Mouse (Mus musculus): ENCODE measurements around the gene Rerg. TPM values are rescaled to one million over a fixed set of nuclear protein-coding genes. Genes with fewer than 3 reads are reported as not detected.

Rerg gene
- total RNA-seq, 2 experiments from 2014 or later = 144 to 165 TPM

- no peak for DNase-seq
Observed at GRCm38 (mm10) chr6:137163061-137163460, 7.2 kb downstream of the Rerg start.

GRCm38 (mm10) chr6:137162481-137162880 lies 7.8 kb downstream of the Rerg start:
- no peak for DNase-seq

- DNase-seq = no peak
Observed at GRCm38 (mm10) chr6:137161491-137162088, 8.7 kb downstream of the Rerg start.

GRCm38 (mm10) chr6:137159372-137159926 lies 10.8 kb downstream of the Rerg start:
- DNase-seq = no peak

- DNase-seq = peak in 1 of 2 experiments; percentile 61
Observed at GRCm38 (mm10) chr6:137156437-137157219, 13.7 kb downstream of the Rerg start.

- peak; percentile 65 to 76 for DNase-seq
Observed at GRCm38 (mm10) chr6:137155196-137156137, 14.8 kb downstream of the Rerg start.

- no peak for DNase-seq
Observed at GRCm38 (mm10) chr6:137153021-137153420, 17.3 kb downstream of the Rerg start.

GRCm38 (mm10) chr6:137151015-137151414 lies 19.3 kb downstream of the Rerg start:
- no peak for DNase-seq

- peak; percentile 48 to 59 for DNase-seq
Observed at GRCm38 (mm10) chr6:137149833-137150232, 20.5 kb downstream of the Rerg start.

GRCm38 (mm10) chr6:137146910-137147309 lies 23.4 kb downstream of the Rerg start:
- no peak for DNase-seq

GRCm38 (mm10) chr6:137145611-137146010 lies 24.7 kb downstream of the Rerg start:
- peak in 1 of 2 experiments; percentile 63 for DNase-seq

GRCm38 (mm10) chr6:137144958-137145535 lies 25.2 kb downstream of the Rerg start:
- peak; percentile 76 to 85 for DNase-seq

- no peak for DNase-seq
Observed at GRCm38 (mm10) chr6:137144526-137144840, 25.8 kb downstream of the Rerg start.

- DNase-seq = peak in 1 of 2 experiments; percentile 68
Observed at GRCm38 (mm10) chr6:137143818-137144525, 26.3 kb downstream of the Rerg start.

GRCm38 (mm10) chr6:137142796-137143195 lies 27.5 kb downstream of the Rerg start:
- DNase-seq = no peak

GRCm38 (mm10) chr6:137141247-137141820 lies 29.0 kb downstream of the Rerg start:
- DNase-seq = no peak

- DNase-seq = no peak
Observed at GRCm38 (mm10) chr6:137138822-137139221, 31.5 kb downstream of the Rerg start.

- DNase-seq = no peak
Observed at GRCm38 (mm10) chr6:137138391-137138790, 31.9 kb downstream of the Rerg start.

GRCm38 (mm10) chr6:137136401-137136800 lies 33.9 kb downstream of the Rerg start:
- no peak for DNase-seq

GRCm38 (mm10) chr6:137135506-137136391 lies 34.5 kb downstream of the Rerg start:
- DNase-seq = peak; percentile 60 to 61

Data from adrenal gland, postnatal 36 days (tissue).